Mouse (Mus musculus) brain, adult 2 months (tissue): ENCODE results near the gene Setd6.

ENCODE experiments used
- DNase-seq: peaks from one replicate; pipeline ENCODE4 v3.0.0; 2011; ENCODE audit warnings: low read depth, low spot score

Setd6 gene

DNA sequence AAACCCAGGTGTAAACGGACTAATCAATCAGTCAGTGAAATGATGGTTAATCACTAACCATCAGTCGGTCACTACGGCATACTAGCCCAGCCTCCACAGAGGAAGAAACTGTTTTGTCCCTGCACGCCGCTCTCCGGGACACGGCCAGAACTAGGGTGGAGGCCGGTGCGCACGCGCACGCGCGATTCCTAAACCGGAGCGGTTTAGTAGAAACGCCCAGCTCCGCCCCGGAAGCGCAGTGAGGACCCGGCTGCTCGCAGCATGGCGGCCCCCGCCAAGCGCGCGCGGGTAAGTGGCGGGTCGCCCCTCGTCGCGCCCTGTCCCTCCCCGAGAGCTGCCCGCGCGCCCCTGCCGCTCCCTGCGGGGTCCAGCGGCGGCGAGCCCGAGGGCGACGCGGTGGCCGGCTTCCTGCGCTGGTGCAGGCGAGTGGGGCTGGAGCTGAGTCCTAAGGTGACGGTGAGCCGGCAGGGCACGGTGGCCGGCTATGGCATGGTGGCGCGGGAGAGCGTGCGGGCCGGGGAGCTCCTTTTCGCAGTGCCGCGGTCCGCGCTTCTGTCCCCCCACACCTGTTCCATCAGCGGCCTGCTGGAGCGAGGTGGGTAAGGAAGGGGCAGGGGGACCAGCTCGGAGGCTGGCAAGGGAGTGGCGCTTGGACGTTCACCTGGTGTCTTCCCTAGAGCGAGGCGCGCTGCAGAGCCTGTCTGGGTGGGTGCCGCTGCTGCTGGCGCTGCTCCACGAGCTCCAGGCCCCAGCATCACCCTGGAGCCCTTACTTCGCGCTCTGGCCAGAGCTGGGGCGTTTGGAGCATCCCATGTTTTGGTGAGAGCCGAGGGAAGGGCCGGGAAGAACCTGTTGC is at the start of gene Setd6:
Gene Setd6, plus strand, starts transcription at position 206 of the 856 bp plus-strand sequence.
- peak; percentile 93 for DNase-seq

GRCm38 (mm10) chr8:95668163-95668958 is 47.3 kb upstream of the Setd6 start:
- DNase-seq, result no peak

DNA sequence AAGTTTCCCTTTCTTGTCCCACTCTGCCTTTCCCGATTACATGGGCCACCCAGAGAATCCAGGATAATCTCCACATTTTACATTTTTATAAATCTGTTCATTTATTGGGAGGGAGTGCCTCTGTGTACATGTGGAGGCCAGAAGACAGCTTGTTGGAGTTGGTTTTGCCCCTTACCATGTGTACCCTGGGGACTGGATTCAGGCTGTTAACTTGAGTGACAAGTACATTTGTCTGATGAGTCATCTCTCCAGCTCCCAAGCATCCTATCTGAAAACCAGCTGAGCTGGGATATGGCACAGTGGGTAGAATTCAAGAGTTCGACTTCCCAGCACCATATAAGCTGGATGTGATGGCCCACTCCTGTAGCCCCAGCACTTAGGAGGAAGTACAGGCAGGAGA is 45.7 kb upstream of the Setd6 start:
- no peak for DNase-seq

- no peak for DNase-seq
These were observed 43.8 kb upstream of the Setd6 start for GRCm38 (mm10) chr8:95671861-95672260.

DNA sequence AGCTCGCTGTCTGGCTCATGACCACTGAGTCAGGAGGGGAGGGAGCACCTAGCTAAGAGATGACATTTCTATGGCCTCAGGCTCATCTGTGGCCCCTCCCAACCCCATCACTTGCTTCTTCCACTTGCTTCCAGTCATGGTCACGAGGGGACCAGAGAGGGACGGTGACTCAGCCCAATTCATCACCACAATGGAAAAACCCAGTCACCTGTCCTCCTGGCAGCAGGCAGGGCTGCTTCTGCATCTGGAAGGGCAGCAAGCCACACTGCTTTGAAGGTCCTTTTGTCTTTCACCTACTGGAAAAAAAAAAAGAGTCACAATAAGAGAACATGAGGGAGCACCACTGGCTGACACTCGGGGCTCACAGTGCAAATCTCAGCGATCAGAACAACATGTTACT is 42.9 kb upstream of the Setd6 start:
- no peak for DNase-seq

DNA sequence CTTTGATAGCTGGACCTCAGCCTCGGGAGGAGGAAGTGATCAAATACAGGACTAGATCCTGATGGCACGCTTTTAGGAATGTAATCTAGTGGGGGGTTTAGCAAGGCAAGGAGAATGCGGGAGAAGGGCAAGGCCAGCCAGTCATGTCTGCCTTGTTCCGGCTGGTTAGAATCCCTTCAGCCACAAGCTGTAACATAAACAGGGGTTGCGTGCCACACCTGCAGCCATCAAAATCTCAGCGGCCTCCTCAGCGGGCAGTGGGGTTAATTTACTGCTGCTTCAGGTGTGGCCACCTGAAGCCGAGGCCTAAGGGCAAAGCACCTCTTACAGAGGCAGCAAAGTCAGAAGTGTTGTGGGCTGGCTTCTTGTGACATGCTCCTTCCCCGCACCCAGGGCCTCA is 39.0 kb upstream of the Setd6 start, which contains the start of gene Ndrg4:
Gene Ndrg4, plus strand, starts transcription at position 350 of the 400 bp plus-strand sequence.
- DNase-seq, result no peak

DNA sequence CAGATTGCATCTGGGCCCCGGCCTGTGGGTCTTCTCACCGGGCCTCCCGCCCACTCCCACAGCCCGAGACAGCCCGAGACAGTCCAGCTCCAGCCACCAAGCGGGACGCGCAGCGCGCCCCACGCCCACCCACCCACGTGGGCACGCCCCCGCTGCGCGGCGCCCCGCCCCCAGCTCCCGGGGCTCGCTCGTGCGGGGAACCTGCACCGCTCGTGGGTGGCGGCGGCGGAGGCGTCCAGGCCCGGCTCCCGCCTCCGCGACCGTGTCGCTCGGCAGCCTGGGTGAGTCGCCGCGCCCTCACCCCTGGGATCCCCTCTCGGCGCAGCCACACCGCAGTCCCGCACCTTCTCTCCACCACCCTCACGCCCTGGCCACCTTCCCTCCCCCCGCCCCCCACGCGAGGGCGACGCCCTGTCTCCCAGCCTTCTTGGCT is 38.1 kb upstream of the Setd6 start:
- DNase-seq, result no peak

DNA sequence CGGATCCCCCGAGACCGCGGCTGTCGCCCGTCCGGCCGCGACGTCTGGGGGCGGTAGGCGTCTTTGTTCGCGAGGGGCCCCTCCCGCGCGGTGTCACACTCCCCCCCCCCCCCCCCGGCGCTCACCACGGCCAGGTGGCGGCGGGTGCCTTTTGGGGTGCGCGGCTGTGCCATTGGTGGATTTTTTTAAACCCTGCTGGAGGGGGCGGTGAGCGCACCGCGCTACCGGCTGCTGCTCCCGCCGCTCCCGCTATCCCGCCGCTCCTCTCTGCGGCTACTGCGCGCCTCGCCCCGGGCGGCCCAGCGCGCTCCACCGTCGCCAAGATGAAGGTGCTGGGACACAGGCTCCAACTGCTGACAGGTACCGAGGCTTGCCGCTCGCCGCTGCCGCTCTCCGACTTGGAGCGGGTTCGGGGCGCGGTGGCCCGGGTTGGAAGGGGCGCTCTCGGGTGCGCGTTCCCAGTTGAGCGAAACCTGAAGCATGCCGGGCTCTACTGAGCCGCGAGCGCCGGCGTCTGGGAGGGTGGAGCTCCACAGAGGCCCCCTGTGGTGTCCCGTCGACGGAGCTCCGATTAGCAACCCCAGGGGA is 37.6 kb upstream of the Setd6 start:
- peak; percentile 80 for DNase-seq

GRCm38 (mm10) chr8:95688073-95688672 is 27.5 kb upstream of the Setd6 start:
- peak; percentile 87 for DNase-seq

DNA sequence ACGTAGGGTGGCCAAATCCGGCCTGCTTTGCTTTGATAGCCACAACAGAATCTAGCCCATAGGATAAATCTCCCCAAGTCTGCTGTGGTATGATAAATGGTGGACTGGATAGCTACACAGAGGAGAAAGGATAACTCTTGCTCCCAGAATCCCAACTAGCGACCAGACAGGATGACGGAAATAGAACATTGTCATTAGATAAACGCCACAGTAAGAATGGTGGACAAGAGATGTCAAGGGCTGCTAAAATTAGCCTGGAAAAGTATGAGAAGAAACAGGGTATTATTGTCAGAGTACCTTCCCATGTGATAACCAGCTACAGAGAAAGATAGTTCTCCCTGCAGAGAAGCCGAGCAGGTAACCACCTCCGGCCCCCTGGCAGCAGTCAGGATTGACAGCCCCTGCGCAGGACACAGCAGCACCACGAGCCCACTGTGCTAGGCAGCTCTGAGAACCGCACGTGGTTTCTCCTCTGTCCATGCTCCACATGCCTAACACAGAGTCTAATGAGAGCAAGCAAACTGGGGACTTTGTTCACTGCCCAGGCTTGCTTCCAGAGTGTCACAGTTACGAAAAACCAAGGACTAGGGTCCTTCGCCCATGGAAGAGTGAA is 24.6 kb upstream of the Setd6 start:
- no peak for DNase-seq

GRCm38 (mm10) chr8:95694631-95695030 is 21.1 kb upstream of the Setd6 start:
- DNase-seq, result peak; percentile 85

- DNase-seq, result no peak
These were observed 19.0 kb upstream of the Setd6 start for GRCm38 (mm10) chr8:95696661-95697060.

DNA sequence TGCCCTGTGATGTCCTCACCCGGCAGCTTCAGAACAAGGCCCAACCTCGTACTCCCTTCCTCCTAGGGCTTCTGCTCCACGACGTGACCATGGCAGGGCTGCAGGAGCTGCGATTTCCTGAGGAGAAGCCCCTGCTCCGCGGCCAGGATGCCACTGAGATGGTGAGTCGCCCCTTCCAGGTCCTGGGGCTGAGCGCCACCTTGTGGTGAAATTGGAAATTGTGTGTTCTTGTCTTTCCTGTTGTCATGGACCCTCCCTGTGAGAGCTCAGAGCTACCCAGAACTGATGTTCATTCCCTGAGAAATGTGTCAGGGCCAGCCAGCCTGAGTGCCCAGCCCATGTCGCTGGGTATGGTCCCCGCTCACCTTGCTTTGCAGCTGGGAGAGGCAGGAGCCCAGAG is 18.6 kb upstream of the Setd6 start:
- peak; percentile 94 for DNase-seq

DNA sequence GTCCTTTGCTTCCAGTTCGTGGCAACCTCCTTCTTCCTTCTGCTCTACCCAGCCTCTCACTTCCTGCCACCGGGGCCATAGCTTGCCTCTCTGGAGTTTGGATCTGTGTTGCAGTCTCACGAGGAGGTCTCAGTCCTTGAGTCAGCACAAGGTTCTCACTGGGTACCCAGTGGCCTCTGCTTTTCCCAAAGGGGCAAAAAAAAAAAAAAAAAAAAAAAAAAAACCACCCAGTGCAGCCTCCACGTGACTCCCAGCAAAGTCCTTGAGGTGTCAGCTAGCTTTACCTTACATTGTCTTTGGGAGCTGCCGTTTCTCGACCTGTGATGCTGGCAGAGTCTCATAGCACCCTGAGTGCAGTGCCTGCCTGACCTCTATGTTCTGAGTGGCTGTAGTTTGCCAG is 17.5 kb upstream of the Setd6 start:
- DNase-seq, result no peak

DNA sequence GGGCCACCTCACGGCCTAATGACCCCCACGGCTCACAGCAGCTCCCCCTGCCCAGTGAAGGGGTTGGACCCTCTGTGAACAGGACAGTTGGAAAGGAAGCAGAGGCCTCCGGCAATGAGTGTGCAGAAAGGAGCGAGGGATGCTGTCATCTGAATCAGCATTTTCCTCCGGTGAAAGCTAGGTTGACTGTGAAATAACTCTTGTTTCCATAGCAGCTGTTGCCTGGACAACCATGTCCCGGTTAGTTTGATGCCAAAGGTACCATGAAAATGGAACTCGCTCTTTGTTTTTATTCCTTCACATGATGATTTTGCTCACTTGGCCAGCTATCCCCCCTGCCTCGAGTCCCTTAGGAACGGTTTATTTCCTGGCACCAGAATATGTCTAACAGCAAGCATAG is 15.4 kb upstream of the Setd6 start:
- DNase-seq, result peak; percentile 94

- DNase-seq, result no peak
These were observed 13.9 kb upstream of the Setd6 start for GRCm38 (mm10) chr8:95701809-95702208.

DNA sequence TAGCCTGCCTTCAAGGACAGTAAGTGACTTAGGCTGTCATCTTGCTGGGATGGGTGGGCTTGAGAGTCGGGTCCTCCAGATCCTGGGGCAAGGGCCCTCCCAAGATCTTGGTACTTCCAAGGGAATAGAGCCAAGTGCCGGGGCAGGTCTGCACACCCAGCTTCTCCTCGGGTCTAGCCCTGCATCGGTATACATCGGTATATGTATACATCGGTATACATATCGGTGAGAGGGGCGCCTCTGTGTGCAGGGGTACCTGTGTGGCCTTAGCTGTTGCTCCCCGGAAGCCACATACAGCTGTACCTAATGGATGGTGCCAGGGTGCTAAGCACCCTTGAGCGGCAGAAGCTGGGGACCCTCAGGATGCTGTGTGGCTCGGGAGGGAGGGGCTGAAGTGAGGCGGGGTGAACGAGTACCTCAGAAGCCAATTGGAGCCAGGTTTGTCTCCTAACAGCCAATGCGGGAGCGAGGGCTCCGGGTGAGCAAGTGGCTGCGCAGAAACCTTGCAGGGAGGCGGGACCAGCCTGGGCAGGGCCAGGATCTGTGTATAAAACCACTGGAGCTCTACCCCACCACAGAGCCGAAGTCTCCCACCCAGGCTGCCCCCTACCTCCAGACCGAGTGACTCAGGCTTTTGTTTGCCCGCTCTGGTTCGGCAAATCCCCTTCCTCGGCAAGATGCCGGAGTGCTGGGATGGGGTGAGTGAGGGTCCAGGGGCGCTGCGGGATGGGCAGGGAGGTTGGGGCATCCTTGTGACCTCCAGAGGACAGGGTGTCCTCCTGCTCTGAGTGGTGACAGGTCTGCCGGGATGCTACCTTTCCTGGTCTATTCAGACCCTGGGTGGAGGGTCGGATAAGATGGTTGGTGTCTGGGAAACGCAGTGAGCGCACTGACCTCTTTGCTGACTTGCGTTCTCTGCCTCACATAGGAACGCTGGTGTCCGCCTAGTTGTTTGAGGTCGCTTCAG is 12.9 kb upstream of the Setd6 start:
- peak; percentile 99 for DNase-seq

GRCm38 (mm10) chr8:95703461-95704260 is 12.0 kb upstream of the Setd6 start:
- DNase-seq, result peak; percentile 94

GRCm38 (mm10) chr8:95704538-95704937 is 11.1 kb upstream of the Setd6 start:
- DNase-seq, result no peak
